In genomic region chrX:7422691-7423111, GRCm38 (mm10) we compare ENCODE assay signal across 8 mouse cellular contexts. TPM values are rescaled to one million over a fixed set of nuclear protein-coding genes. Genes with fewer than 3 reads are reported as not detected.
DNase-seq lines count a peak whose midpoint lies in the region; ATAC-seq and TF ChIP-seq lines count a peak whose summit lies in the region.

No protein-coding gene starts in this region.

- H3K9ac ChIP-seq in embryonic facial prominence, embryonic 13.5 days = peak overlapping the region; percentile 68
- H3K9ac ChIP-seq in kidney, embryonic 14.5 days (ENCODE audit: low read depth, low read length) = peak overlapping the region; percentile 58
- H3K9ac ChIP-seq in limb, embryonic 15.5 days = peak overlapping the region; percentile 28; the same call in 1 of the 2 replicates
- no peak overlapping the region for H3K9ac ChIP-seq in midbrain, postnatal 0 days (replicated peaks; ENCODE audit: low read length, poor library complexity, severe bottlenecking)

- peak overlapping the region; percentile 56 for H3K4me2 ChIP-seq in embryonic facial prominence, embryonic 13.5 days
- H3K4me2 ChIP-seq in kidney, embryonic 14.5 days (replicated peaks; ENCODE audit: low read depth, low read length) = peak overlapping the region; percentile 46
- H3K4me2 ChIP-seq in limb, embryonic 15.5 days = peak overlapping the region; percentile 47
- peak overlapping the region; percentile 60 for H3K4me2 ChIP-seq in midbrain, postnatal 0 days (ENCODE audit: low read depth, low read length, poor library complexity, severe bottlenecking)

- no peaks in the 10 kb centered on the region for H3K27me3 ChIP-seq in embryonic facial prominence, embryonic 13.5 days
- H3K27me3 ChIP-seq in heart, embryonic 10.5 days (ENCODE audit: insufficient read depth, poor library complexity, severe bottlenecking) = no peaks in the 10 kb centered on the region
- no peaks in the 10 kb centered on the region for H3K27me3 ChIP-seq in kidney, embryonic 14.5 days (ENCODE audit: control insufficient read depth, insufficient read depth, low read length)
- no peaks in the 10 kb centered on the region for H3K27me3 ChIP-seq in limb, embryonic 15.5 days
- no peaks in the 10 kb centered on the region for H3K27me3 ChIP-seq in midbrain, postnatal 0 days (ENCODE audit: insufficient read depth, low read length)

- no peak overlapping the region for H3K27ac ChIP-seq in embryonic facial prominence, embryonic 13.5 days
- H3K27ac ChIP-seq in heart, embryonic 10.5 days = peak overlapping the region; percentile 78
- H3K27ac ChIP-seq in kidney, embryonic 14.5 days (ENCODE audit: low read depth, low read length) = no peak overlapping the region
- no peak overlapping the region for H3K27ac ChIP-seq in limb, embryonic 15.5 days
- no peak overlapping the region for H3K27ac ChIP-seq in midbrain, postnatal 0 days (ENCODE audit: low read depth, low read length)

- no peaks in the 10 kb centered on the region for H3K36me3 ChIP-seq in embryonic facial prominence, embryonic 13.5 days
- no peaks in the 10 kb centered on the region for H3K36me3 ChIP-seq in heart, embryonic 10.5 days
- no peaks in the 10 kb centered on the region for H3K36me3 ChIP-seq in kidney, embryonic 14.5 days (ENCODE audit: control insufficient read depth, insufficient read depth, low read length)
- H3K36me3 ChIP-seq in limb, embryonic 15.5 days = no peaks in the 10 kb centered on the region
- H3K36me3 ChIP-seq in midbrain, postnatal 0 days (ENCODE audit: insufficient read depth, low read length) = no peaks in the 10 kb centered on the region

- peak overlapping the region; percentile 47 for H3K4me3 ChIP-seq in embryonic facial prominence, embryonic 13.5 days
- H3K4me3 ChIP-seq in heart, embryonic 10.5 days = peak overlapping the region; percentile 58
- peak overlapping the region; percentile 46 for H3K4me3 ChIP-seq in kidney, embryonic 14.5 days (ENCODE audit: low read length)
- H3K4me3 ChIP-seq in limb, embryonic 15.5 days = peak overlapping the region; percentile 48
- H3K4me3 ChIP-seq in midbrain, postnatal 0 days (ENCODE audit: low read depth, low read length) = peak overlapping the region; percentile 34

- no peaks in the 10 kb centered on the region for H3K9me3 ChIP-seq in embryonic facial prominence, embryonic 13.5 days
- no peaks in the 10 kb centered on the region for H3K9me3 ChIP-seq in heart, embryonic 10.5 days
- H3K9me3 ChIP-seq in kidney, embryonic 14.5 days (ENCODE audit: control insufficient read depth, low read length) = no peaks in the 10 kb centered on the region
- H3K9me3 ChIP-seq in limb, embryonic 15.5 days = no peaks in the 10 kb centered on the region
- no peaks in the 10 kb centered on the region for H3K9me3 ChIP-seq in midbrain, postnatal 0 days (ENCODE audit: low read length)

- no peaks in the 10 kb centered on the region for H3K4me1 ChIP-seq in embryonic facial prominence, embryonic 13.5 days
- H3K4me1 ChIP-seq in heart, embryonic 10.5 days = no peaks in the 10 kb centered on the region
- H3K4me1 ChIP-seq in kidney, embryonic 14.5 days (ENCODE audit: control insufficient read depth, insufficient read depth, low read length) = no peaks in the 10 kb centered on the region
- no peaks in the 10 kb centered on the region for H3K4me1 ChIP-seq in limb, embryonic 15.5 days
- no peaks in the 10 kb centered on the region for H3K4me1 ChIP-seq in midbrain, postnatal 0 days (ENCODE audit: insufficient read depth, low read length)

- no peak for ATAC-seq in embryonic facial prominence, embryonic 13.5 days (ENCODE audit: insufficient number of reproducible peaks, insufficient read depth, low FRiP score, low TSS enrichment, low read depth)
- ATAC-seq in kidney, embryonic 14.5 days (ENCODE audit: low FRiP score, low TSS enrichment) = peak; percentile 88
- ATAC-seq in limb, embryonic 15.5 days (ENCODE audit: insufficient number of reproducible peaks, low FRiP score, low TSS enrichment, low read depth) = no peak
- peak; percentile 76 for ATAC-seq in midbrain, postnatal 0 days (ENCODE audit: low FRiP score)

- DNase-seq in 3134 (ENCODE audit: extremely low read depth, insufficient read length, low spot score) = peak; percentile 76
- DNase-seq in adrenal gland, adult 8-10 months = peak; percentile 67
- DNase-seq in heart, embryonic 10.5 days (ENCODE audit: low spot score) = peak; percentile 82
- DNase-seq in midbrain, postnatal 0 days (ENCODE audit: low spot score) = peak; percentile 83
- DNase-seq in spleen, postnatal 36 days (ENCODE audit: low spot score in 2 of 2) = peak; percentile 61 to 70

- WGBS in embryonic facial prominence, embryonic 13.5 days = 22% methylated on average over 26 of the region's 26 CpGs
- WGBS in heart, embryonic 10.5 days = 17% methylated on average over 22 of the region's 26 CpGs
- 29% methylated on average over 26 of the region's 26 CpGs for WGBS in kidney, embryonic 14.5 days
- 29% methylated on average over 26 of the region's 26 CpGs for WGBS in limb, embryonic 15.5 days
- 24% methylated on average over 26 of the region's 26 CpGs for WGBS in midbrain, postnatal 0 days

- peak; percentile 81 for TF ChIP-seq CTCF in midbrain, postnatal 0 days (IDR thresholded peaks at IDR 0.05)

RNA-seq across cellular contexts. Expression of gene Usp27x, which starts 47.1 kb away (rescaled TPM):
- 10 to 100 TPM; 27.7 to 36.7 (median 32.1) TPM for total RNA-seq in adrenal gland, adult 8-10 months (2022)
- polyA plus RNA-seq in embryonic facial prominence, embryonic 13.5 days (2015; fragmentation: Nextera tagmentation; extraction: Ambion mirVana) = 1.3 and 1.7 TPM in 2 replicates
- polyA plus RNA-seq in heart, embryonic 10.5 days (2016; fragmentation: Nextera tagmentation; extraction: Ambion mirVana) = 0.33 and 0.98 TPM in 2 replicates
- polyA plus RNA-seq in kidney, embryonic 14.5 days (2014; fragmentation: Nextera tagmentation; extraction: Ambion mirVana) = 0.41 and 0.61 TPM in 2 replicates
- polyA plus RNA-seq in limb, embryonic 15.5 days (2015; fragmentation: Nextera tagmentation; extraction: Ambion mirVana) = 0.60 and 1.1 TPM in 2 replicates
- 12.4 and 13.9 TPM in 2 replicates for total RNA-seq in midbrain, postnatal 0 days (2014; rRNA removed)
- 2.8 TPM in 2 replicates for polyA plus RNA-seq in midbrain, postnatal 0 days (2015; fragmentation: Nextera tagmentation; extraction: Ambion mirVana)

Comparison
In these comparisons a context has a peak if more than half of its experiments do, and no peak if none do; other contexts are left out.
1. ATAC-seq: peak in kidney, embryonic 14.5 days (single experiment) and midbrain, postnatal 0 days (single experiment); none in embryonic facial prominence, embryonic 13.5 days (single experiment) and limb, embryonic 15.5 days (single experiment).
2. Peak in every context shown above with its lines, with median percentiles within 50 percentile points of each other: DNase-seq, H3K4me2 ChIP-seq and H3K4me3 ChIP-seq.